Mouse (Mus musculus) testis, adult 2 months (tissue): ENCODE results near the gene Vmn2r112. TPM values are rescaled to one million over a fixed set of nuclear protein-coding genes. Genes with fewer than 3 reads are reported as not detected.
"Not testable (repeated sequence)": the region's sequence is repeated elsewhere in the genome, so short reads cannot be mapped to it uniquely, and the experiment has no call there.

Experiments
- H3K27ac ChIP-seq: fragments of 200-500 bp; 2 replicates; pipeline ENCODE4 v1.5.1; 2012; ENCODE audit warnings: low read depth, low read length; ENCODE audit not compliant: control insufficient read depth, insufficient read depth
- H3K27me3 ChIP-seq: fragments of 200-500 bp; 2 replicates; pipeline ENCODE4 v1.6.1; 2012; ENCODE audit warnings: mild to moderate bottlenecking, low read length, moderate library complexity; ENCODE audit not compliant: control insufficient read depth, insufficient read depth
- H3K36me3 ChIP-seq: fragments of 200-500 bp; 2 replicates; pipeline ENCODE4 v1.6.1; 2012; ENCODE audit warnings: mild to moderate bottlenecking, low read length; ENCODE audit not compliant: control insufficient read depth, insufficient read depth
- H3K4me1 ChIP-seq: fragments of 200-500 bp; 2 replicates; pipeline ENCODE4 v1.6.1; 2012; ENCODE audit warnings: low read length; ENCODE audit not compliant: control insufficient read depth, insufficient read depth
- H3K4me3 ChIP-seq: fragments of 200-500 bp; 2 replicates; pipeline ENCODE4 v1.5.1; 2012; ENCODE audit warnings: low read depth, mild to moderate bottlenecking, low read length, moderate library complexity, mixed read lengths; ENCODE audit not compliant: control insufficient read depth
- CTCF ChIP-seq: fragments of 200-500 bp; IDR thresholded peaks from 2 replicates; pipeline ENCODE4 v1.5.1; 2012; ENCODE audit warnings: low read depth, mild to moderate bottlenecking, inconsistent platforms, low read length, moderate library complexity; ENCODE audit not compliant: control insufficient read depth, insufficient read depth, insufficient replicate concordance
- POLR2A ChIP-seq: fragments of 200-500 bp; IDR thresholded peaks from 2 replicates; pipeline ENCODE4 v1.6.1; 2012; ENCODE audit warnings: low read depth, mild to moderate bottlenecking, inconsistent platforms, low read length, moderate library complexity; ENCODE audit not compliant: control insufficient read depth
- polyA plus RNA-seq: library from polyadenylated mRNA; depleted of rRNA; stranded (reverse); fragments of >200 nt; gene quantifications from 2 replicates; pipeline ENCODE4 v1.2.3, GENCODE M21; 2012; rRNA removed

Gene Vmn2r112
- polyA plus RNA-seq: 0.01 TPM in 2 replicates

DNA sequence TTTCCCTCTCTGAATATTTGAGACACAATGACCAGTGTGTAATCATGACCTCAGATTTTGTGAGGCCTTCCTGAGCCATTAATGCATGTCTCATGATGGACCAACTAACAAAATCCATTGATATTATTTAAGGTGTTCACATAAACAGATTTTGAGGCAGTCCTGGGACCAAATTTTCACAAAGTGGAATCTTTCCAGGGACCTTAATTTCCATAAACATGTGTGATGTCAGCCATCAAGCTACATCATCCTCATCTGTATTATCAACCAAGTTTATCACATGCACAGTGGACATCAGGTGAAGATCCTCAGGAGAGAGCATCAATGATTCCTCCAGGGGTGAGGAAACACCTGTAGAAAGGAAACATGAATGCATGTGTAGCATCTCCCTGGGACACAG lies at the start of gene Vmn2r112:
Gene Vmn2r112 (plus strand): TSS at position 301 of the 400 bp plus-strand sequence.
- H3K4me3 ChIP-seq, H3K4me1 ChIP-seq, H3K36me3 ChIP-seq, H3K27me3 ChIP-seq, H3K27ac ChIP-seq: not testable (repeated sequence)

DNA sequence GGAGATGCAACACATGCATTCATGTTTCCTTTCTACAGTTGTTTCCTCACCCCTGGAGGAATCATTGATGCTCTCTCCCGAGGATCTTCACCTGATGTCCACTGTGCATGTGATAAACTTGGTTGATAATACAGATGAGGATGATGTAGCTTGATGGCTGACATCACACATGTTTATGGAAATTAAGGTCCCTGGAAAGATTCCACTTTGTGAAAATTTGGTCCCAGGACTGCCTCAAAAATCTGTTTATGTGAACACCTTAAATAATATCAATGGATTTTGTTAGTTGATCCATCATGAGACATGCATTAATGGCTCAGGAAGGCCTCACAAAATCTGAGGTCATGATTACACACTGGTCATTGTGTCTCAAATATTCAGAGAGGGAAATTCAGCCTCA lies 27.4 kb upstream of the Vmn2r112 start, which contains the start of gene Vmn2r111:
Gene Vmn2r111 (minus strand): TSS at position 101 of the 400 bp plus-strand sequence.
- H3K36me3 ChIP-seq, H3K4me1 ChIP-seq, H3K27ac ChIP-seq, H3K27me3 ChIP-seq, H3K4me3 ChIP-seq: not testable (repeated sequence)

DNA sequence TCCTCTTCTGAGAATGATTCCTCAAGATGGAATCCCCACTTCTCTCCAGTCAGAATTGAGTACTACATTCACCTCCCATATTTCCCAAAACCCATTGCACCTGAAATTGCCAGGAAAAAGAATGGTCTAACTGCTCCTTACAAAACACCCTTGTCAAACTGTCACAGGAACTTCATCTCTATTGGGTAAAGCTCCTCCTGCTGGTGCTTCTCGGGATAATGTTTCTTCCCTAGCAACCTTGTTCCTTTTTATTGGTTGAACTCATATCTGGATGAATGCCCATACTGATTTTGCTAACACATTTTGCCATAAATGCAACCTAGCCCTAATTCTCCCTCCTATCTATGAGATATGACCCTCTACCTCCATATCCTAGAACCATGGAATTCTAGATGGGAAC lies 29.9 kb downstream of the Vmn2r112 start:
- Histone ChIP-seq H3K4me3 (no peak overlapping the region), H3K27me3 (no peaks in the 10 kb centered on the region), H3K36me3 (no peaks in the 10 kb centered on the region), H3K27ac (no peak overlapping the region), H3K4me1 (no peaks in the 10 kb centered on the region)
- TF ChIP-seq POLR2A (no peak), CTCF (no peak)

Other genes with a start within 250 kb of the Vmn2r112 start
- 2.8 and 3.0 TPM in 2 replicates for gene Zfp944, start 239.6 kb upstream of the Vmn2r112 start, polyA plus RNA-seq
- 0.71 and 0.84 TPM in 2 replicates for gene Zfp758, start 239.5 kb upstream of the Vmn2r112 start, polyA plus RNA-seq
- gene Zfp946, start 176.7 kb upstream of the Vmn2r112 start, polyA plus RNA-seq: 0.54 and 1.0 TPM in 2 replicates
- gene Vmn2r111, start 27.5 kb upstream of the Vmn2r112 start, polyA plus RNA-seq: 0.02 TPM in 1 of 2 replicates, not detected in the other